Mouse (Mus musculus): ENCODE results near the gene Golga2. TPM values are rescaled to one million over a fixed set of nuclear protein-coding genes. Genes with fewer than 3 reads are reported as not detected.
A peak's percentile ranks its signal among the peaks of the same experiment; 100 is the strongest.

The Golga2 gene
- polyA plus RNA-seq, 1 experiment from 2014 or later: 27.4 TPM

DNA sequence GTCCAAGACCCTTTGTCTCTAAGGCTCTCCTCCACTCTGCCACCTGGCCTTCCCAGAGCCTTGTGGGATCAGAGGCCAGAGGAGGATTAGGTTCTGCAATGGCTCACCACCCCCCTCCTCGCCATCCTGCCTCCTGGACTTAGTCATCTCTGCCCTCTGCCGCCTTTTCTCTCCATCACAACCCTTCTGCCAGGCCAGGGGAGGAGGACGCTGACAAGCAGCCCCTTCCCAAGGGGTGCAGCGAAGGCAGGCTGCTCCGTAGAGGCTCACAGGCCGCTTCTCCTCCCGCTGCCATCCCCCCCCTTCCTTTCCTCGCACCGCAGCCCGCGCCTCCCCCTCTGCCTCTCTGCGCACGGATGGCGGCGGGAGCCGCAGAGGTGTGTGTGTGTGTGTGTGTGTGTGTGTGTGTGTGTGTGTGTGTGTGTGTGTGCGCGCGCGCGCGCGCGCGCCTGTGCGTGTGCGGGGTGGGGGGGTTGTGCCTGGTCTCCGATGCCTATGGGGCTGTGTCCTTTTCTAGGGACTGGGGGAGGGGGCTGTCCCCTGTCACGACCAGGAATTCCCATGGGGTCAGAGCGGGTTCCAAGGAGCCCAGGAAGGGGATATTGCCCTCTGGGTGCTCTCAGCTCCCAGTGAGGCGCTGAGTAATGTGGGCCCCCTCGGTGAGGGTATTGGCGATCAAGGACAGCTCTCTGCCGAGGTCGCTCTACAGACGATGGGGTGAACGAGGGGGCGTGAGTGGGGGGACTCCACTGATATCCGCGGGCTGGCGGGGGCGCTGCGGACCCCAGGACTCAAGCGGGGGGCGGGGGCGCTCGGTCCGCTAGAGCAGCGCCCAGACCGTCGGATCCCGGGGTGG, 65.2 kb downstream of the Golga2 start, which contains the start of gene Ciz1:
Gene Ciz1, plus strand, starts transcription at position 177 of the 856 bp plus-strand sequence.
- Histone ChIP-seq H3K27me3 (ENCODE audit: control insufficient read depth, insufficient read depth, low read length) (peaks cover 8% of the 10 kb centered on the region), H3K9ac (ENCODE audit: low read length) (peak within 1 kb of the TSS; percentile 79), H3K9me3 (replicated peaks; ENCODE audit: control insufficient read depth, low read length) (no peaks in the 10 kb centered on the region), H3K4me2 (ENCODE audit: low read depth, low read length) (peak within 1 kb of the TSS; percentile 98), H3K27ac (ENCODE audit: low read length) (no peak within 1 kb of the TSS), H3K36me3 (ENCODE audit: control insufficient read depth, insufficient read depth) (no peaks in the 10 kb centered on the region), H3K4me3 (ENCODE audit: low read length) (peak within 1 kb of the TSS; percentile 65), H3K4me1 (ENCODE audit: control insufficient read depth, insufficient read depth, low read length) (peaks cover 18% of the 10 kb centered on the region)
- WGBS: 2% methylated on average over 45 of the region's 52 CpGs
- peak; percentile 24 for ATAC-seq (replicated peaks; ENCODE audit: extremely low read depth, insufficient read depth, low FRiP score)

GRCm38 (mm10) chr2:32353007-32353542, 65.9 kb downstream of the Golga2 start, which contains the start of gene Dnm1:
Gene Dnm1 (minus strand): TSS chr2:32353338.
- H3K9ac ChIP-seq (ENCODE audit: low read length): peak within 1 kb of the TSS; percentile 79
- ATAC-seq (replicated peaks; ENCODE audit: extremely low read depth, insufficient read depth, low FRiP score): peak; percentile 67
- under 1% methylated on average over 63 of the region's 63 CpGs for WGBS

DNA sequence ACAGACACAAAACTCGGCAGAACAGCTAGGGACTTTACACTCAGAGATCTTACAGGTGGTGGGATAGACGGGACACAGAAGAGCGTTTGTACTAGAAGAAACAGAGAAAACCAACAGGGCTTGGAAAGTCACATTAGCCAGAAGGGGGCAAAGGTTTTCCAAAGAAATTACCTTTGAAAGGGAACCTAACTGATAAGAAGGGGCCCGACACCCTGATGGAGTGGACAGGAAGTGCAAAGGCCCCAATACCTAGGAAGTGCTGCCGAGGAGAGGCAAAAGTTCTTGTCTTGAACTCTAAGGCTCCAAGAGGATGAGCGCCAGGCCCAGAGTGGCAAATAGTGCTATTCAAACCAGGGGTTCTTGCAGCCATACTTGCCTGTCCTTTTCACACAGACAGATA, 66.7 kb downstream of the Golga2 start:
- H3K27me3 ChIP-seq (ENCODE audit: control insufficient read depth, insufficient read depth, low read length): peaks cover 8% of the 10 kb centered on the region
- WGBS: 58% methylated on average over 6 of the region's 6 CpGs
- no peak overlapping the region for H3K9ac ChIP-seq (ENCODE audit: low read length)
- H3K4me3 ChIP-seq (ENCODE audit: low read length): no peak overlapping the region
- no peaks in the 10 kb centered on the region for H3K9me3 ChIP-seq (replicated peaks; ENCODE audit: control insufficient read depth, low read length)
- no peaks in the 10 kb centered on the region for H3K36me3 ChIP-seq (ENCODE audit: control insufficient read depth, insufficient read depth)
- H3K27ac ChIP-seq (ENCODE audit: low read length): no peak overlapping the region
- H3K4me2 ChIP-seq (ENCODE audit: low read depth, low read length): no peak overlapping the region
- peaks cover 18% of the 10 kb centered on the region for H3K4me1 ChIP-seq (ENCODE audit: control insufficient read depth, insufficient read depth, low read length)
- no peak for ATAC-seq (replicated peaks; ENCODE audit: extremely low read depth, insufficient read depth, low FRiP score)

More at GRCm38 (mm10) chr2:32353007-32353542, 65.9 kb downstream of the Golga2 start, which contains the start of gene Dnm1:
- Histone ChIP-seq H3K4me2 (ENCODE audit: low read depth, low read length) (peak within 1 kb of the TSS; percentile 98), H3K4me1 (ENCODE audit: control insufficient read depth, insufficient read depth, low read length) (peaks cover 18% of the 10 kb centered on the region), H3K4me3 (ENCODE audit: low read length) (peak within 1 kb of the TSS; percentile 65), H3K9me3 (replicated peaks; ENCODE audit: control insufficient read depth, low read length) (no peaks in the 10 kb centered on the region), H3K36me3 (ENCODE audit: control insufficient read depth, insufficient read depth) (no peaks in the 10 kb centered on the region), H3K27me3 (ENCODE audit: control insufficient read depth, insufficient read depth, low read length) (peaks cover 8% of the 10 kb centered on the region), H3K27ac (ENCODE audit: low read length) (no peak within 1 kb of the TSS)

DNA sequence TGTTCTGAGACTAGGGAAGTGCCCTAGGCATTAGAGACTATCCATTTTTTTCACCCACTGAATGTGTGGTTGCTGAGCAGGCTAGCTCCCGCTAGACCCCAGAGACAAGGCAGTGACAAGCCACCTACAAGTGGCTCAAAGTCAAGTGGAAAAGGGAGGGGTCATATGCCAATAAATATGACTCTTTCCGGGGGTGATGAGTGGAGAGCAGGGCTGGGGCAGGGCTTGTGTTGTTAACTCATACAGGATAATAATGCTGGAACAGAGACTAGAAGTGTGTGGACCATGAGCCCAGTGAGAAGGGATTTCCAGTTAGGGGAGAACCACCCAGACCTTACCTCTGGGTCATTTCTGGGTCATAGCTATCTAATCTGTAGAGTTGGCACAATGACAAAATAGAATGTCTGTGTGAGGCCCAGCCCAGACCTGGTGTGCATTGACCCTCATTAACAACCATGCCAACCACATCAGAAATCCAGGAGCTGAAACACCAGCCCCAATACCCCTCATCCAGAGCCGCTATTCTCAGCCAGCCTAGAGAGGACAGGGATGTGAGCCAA, 67.2 kb downstream of the Golga2 start:
- Histone ChIP-seq H3K9ac (ENCODE audit: low read length) (no peak overlapping the region), H3K4me3 (ENCODE audit: low read length) (no peak overlapping the region), H3K4me1 (ENCODE audit: control insufficient read depth, insufficient read depth, low read length) (peaks cover 18% of the 10 kb centered on the region), H3K4me2 (ENCODE audit: low read depth, low read length) (no peak overlapping the region), H3K27me3 (ENCODE audit: control insufficient read depth, insufficient read depth, low read length) (peaks cover 8% of the 10 kb centered on the region), H3K9me3 (replicated peaks; ENCODE audit: control insufficient read depth, low read length) (no peaks in the 10 kb centered on the region), H3K27ac (ENCODE audit: low read length) (no peak overlapping the region), H3K36me3 (ENCODE audit: control insufficient read depth, insufficient read depth) (no peaks in the 10 kb centered on the region)
- 61% methylated on average over 3 of the region's 3 CpGs for WGBS
- no peak for ATAC-seq (replicated peaks; ENCODE audit: extremely low read depth, insufficient read depth, low FRiP score)

- Histone ChIP-seq H3K36me3 (ENCODE audit: control insufficient read depth, insufficient read depth) (no peaks in the 10 kb centered on the region), H3K9ac (ENCODE audit: low read length) (no peak overlapping the region), H3K4me2 (ENCODE audit: low read depth, low read length) (no peak overlapping the region), H3K27ac (ENCODE audit: low read length) (no peak overlapping the region), H3K4me3 (ENCODE audit: low read length) (no peak overlapping the region), H3K27me3 (ENCODE audit: control insufficient read depth, insufficient read depth, low read length) (peaks cover 8% of the 10 kb centered on the region), H3K4me1 (ENCODE audit: control insufficient read depth, insufficient read depth, low read length) (peaks cover 22% of the 10 kb centered on the region), H3K9me3 (replicated peaks; ENCODE audit: control insufficient read depth, low read length) (no peaks in the 10 kb centered on the region)
- 47% methylated on average over 10 of the region's 10 CpGs for WGBS
- no peak for ATAC-seq (replicated peaks; ENCODE audit: extremely low read depth, insufficient read depth, low FRiP score)
Observed at GRCm38 (mm10) chr2:32356216-32356615, 69.0 kb downstream of the Golga2 start.

Small RNA genes lying within 50 kb of the gene (microRNA-seq; reads per million reads assigned to microRNA genes)
- gene Gm23363 (0.59 reads per million), gene Mir199b (488 reads per million, percentile 72 among the genes with 10 or more reads in this experiment)

Other genes starting within 250 kb of the Golga2 start
- 27.6 and 30.1 TPM in 2 replicates for gene Fam78a, start 202.5 kb upstream of the Golga2 start, polyA plus RNA-seq (2015; fragmentation: Nextera tagmentation; extraction: Ambion mirVana)
- gene Plpp7, start 191.9 kb upstream of the Golga2 start, polyA plus RNA-seq (2015; fragmentation: Nextera tagmentation; extraction: Ambion mirVana): 19.7 and 21.4 TPM in 2 replicates
- 19.3 and 30.1 TPM in 2 replicates for gene Prrc2b, start 136.3 kb upstream of the Golga2 start, polyA plus RNA-seq (2015; fragmentation: Nextera tagmentation; extraction: Ambion mirVana)
- 19.2 and 20.5 TPM in 2 replicates for gene Pomt1, start 50.8 kb upstream of the Golga2 start, polyA plus RNA-seq (2015; fragmentation: Nextera tagmentation; extraction: Ambion mirVana)
- 45.7 TPM in 2 replicates for gene Uck1, start 27.2 kb upstream of the Golga2 start, polyA plus RNA-seq (2015; fragmentation: Nextera tagmentation; extraction: Ambion mirVana)
- gene Swi5, start 691 bp downstream of the Golga2 start, polyA plus RNA-seq (2015; fragmentation: Nextera tagmentation; extraction: Ambion mirVana): 305 and 327 TPM in 2 replicates
- 36.7 and 38.4 TPM in 2 replicates for gene Ciz1, start 64.9 kb downstream of the Golga2 start, polyA plus RNA-seq (2015; fragmentation: Nextera tagmentation; extraction: Ambion mirVana)
- gene Dnm1, start 66.0 kb downstream of the Golga2 start, polyA plus RNA-seq (2015; fragmentation: Nextera tagmentation; extraction: Ambion mirVana): 2.4 and 2.7 TPM in 2 replicates
- 46.3 and 46.5 TPM in 2 replicates for gene 1110008P14Rik, start 94.6 kb downstream of the Golga2 start, polyA plus RNA-seq (2015; fragmentation: Nextera tagmentation; extraction: Ambion mirVana)
- 1.9 and 2.5 TPM in 2 replicates for gene Lcn2, start 100.9 kb downstream of the Golga2 start, polyA plus RNA-seq (2015; fragmentation: Nextera tagmentation; extraction: Ambion mirVana)
- 44.2 and 50.7 TPM in 2 replicates for gene Ptges2, start 108.5 kb downstream of the Golga2 start, polyA plus RNA-seq (2015; fragmentation: Nextera tagmentation; extraction: Ambion mirVana)
- 5.1 and 5.6 TPM in 2 replicates for gene Naif1, start 163.1 kb downstream of the Golga2 start, polyA plus RNA-seq (2015; fragmentation: Nextera tagmentation; extraction: Ambion mirVana)
- gene Slc25a25, start 164.1 kb downstream of the Golga2 start, polyA plus RNA-seq (2015; fragmentation: Nextera tagmentation; extraction: Ambion mirVana): 12.2 and 12.8 TPM in 2 replicates
- 5.8 and 6.6 TPM in 2 replicates for gene Fam102a, start 247.9 kb downstream of the Golga2 start, polyA plus RNA-seq (2015; fragmentation: Nextera tagmentation; extraction: Ambion mirVana)